Mouse (Mus musculus) cerebellum, postnatal 36 days (tissue): Measurements from ENCODE around the gene Slc26a1.
A peak's percentile ranks its signal among the peaks of the same experiment; 100 is the strongest.

Experiments
- DNase-seq, 2 experiments: peaks; one replicate each; pipeline ENCODE4 v3.0.0; 2021 to 2022; ENCODE audit warnings: mixed read lengths in 2 of 2

The Slc26a1 gene

GRCm38 (mm10) chr5:108675251-108675816 is at the start of gene Slc26a1:
Gene Slc26a1, minus strand, starts transcription at chr5:108675569.
- DNase-seq, result no peak

- DNase-seq, result no peak
These were observed 48.6 kb upstream of the Slc26a1 start for GRCm38 (mm10) chr5:108724006-108724405.

DNA sequence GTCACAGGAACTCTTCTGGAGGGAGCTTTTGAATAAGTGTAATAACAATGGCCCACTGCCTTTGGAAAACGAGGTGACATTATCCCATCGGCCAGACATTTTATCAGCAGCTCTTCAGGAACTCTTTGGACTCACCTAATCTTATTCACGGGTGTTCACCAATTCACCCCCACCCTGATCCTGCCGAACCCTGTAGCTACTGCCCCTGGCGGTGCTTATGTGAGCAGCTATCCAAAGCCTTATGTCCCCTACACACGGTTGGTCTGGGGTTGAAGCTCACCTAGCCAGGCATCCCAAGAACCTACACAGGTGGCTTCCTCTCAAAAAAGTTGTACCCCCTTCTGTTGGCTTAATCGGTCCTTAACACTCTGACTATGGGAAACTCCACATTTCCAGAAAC is 44.4 kb upstream of the Slc26a1 start:
- DNase-seq, result no peak

DNA sequence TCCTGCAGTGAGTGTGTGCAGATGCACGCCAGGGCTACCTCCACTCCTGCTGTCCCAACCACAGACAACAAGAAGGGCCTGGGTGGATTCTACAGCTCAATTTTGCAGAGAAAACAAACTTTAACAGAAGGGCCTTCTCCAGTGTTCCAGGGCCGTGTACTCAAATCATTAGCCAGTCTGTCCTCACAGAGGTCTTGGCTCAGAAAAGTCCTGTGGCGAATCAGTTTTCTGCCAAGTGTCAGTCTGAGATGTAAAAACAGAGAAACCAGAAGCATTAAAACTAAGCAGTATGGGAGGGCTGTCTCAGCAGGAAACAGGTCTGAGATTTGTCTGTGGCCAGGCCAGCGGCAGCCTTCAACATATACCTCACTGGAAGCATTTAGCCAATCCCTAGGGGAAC is 42.7 kb upstream of the Slc26a1 start:
- peak in 1 of 2 experiments; percentile 22 for DNase-seq

DNA sequence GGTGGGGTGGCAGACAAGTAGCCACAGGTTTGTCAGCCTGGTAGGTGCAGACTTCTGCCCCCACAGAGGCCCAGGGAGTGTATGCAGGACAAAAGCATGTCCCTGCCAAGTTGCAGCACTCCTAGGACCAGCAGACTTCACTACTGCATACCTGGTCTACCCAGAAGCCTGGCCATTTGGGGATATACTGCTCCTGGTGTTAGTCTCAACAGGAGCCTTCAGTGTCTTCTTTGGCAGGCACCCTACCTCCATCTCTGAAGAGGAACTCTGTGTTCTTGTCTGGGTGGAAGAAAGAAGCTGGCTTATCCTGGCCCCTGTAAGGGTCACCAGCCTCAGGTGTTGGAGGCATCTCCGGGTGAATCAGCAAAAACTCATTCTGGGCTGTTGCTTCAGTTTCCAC is 40.6 kb upstream of the Slc26a1 start:
- no peak for DNase-seq

DNA sequence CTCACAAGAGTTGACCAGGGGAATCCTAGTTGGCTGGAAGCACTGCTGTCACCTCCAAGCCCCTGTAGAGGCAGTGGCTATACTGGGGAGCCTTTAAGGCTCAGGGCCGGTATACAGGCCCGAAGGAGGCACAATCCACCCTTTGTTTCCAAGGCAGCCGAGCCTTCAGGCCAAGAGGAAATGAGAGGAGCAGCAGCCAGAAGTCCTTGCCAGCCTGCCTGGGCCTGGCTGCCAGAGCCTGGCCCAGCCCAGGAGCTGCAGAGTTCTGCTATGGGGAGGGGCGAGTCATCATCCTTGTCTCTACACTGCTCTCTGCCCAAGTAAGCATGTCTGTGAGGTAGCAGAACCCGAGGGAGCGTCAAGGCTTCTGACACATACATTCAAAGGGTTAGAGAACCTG is 38.8 kb upstream of the Slc26a1 start:
- DNase-seq, result peak in 1 of 2 experiments; percentile 25

- no peak for DNase-seq
These were observed 38.3 kb upstream of the Slc26a1 start for GRCm38 (mm10) chr5:108713691-108714090.

DNA sequence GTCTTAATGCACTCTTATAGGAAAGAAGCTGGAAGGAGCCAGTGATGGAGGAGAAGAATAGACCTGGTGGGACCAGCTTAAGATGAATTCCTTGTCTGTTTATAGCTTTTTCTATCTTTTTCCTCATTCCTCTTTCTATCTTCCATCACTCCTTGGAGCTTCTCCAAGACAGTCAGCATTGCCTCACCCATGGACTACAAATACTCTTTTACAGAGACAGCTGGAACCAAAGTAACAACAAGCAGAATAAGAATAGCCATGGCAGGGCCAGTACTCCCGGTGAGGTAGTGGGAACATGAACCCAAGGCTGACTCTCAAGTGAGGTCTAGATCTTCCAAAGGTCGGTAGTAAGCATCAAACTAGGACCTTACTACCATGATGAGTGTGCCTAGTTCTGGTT is 37.7 kb upstream of the Slc26a1 start:
- DNase-seq, result no peak

DNA sequence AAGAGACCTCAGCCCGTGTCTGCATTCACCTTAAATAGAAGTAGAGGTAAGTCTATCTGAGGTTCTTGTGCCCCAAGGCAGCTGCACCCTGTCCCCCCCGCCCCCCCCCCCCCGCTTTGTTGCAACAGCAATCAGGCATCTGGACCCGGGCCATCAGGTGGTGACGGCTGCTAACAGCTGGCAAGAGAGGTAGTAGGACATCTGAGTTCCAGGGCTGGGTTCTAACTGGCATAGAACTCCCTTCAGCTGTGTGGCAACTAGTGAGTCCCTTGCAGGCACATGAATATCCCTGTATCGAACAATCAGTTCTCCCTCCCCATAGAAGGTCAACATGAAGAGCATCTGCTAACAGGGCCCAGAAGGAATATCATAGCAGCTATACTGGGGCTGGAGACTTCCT is 36.6 kb upstream of the Slc26a1 start:
- no peak for DNase-seq

GRCm38 (mm10) chr5:108708981-108709731 is 33.8 kb upstream of the Slc26a1 start:
- no peak for DNase-seq

DNA sequence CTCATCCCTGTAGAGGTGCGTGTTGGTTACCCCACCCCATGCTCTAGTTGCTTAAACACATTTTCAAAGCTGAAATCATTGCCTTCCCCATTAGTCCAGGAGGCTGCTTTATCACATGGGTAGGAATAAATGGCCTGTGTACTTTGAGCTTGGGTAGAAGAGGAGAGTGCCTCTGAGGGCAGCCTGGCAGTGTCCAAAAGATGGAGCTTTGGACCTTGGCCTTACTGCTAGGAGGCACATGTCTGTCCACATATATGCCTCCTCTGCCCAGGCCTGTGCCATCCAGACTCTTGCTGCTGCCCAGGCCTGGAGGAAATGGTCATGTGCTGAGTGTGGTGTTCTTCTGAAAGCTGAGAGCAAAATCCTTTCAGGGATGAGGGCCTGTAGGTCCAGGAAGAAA is 33.0 kb upstream of the Slc26a1 start:
- no peak for DNase-seq

GRCm38 (mm10) chr5:108707758-108708157 is 32.4 kb upstream of the Slc26a1 start:
- DNase-seq, result no peak

- no peak for DNase-seq
These were observed 28.6 kb upstream of the Slc26a1 start for GRCm38 (mm10) chr5:108703754-108704626.

GRCm38 (mm10) chr5:108701341-108702021 is 26.1 kb upstream of the Slc26a1 start:
- DNase-seq, result no peak

DNA sequence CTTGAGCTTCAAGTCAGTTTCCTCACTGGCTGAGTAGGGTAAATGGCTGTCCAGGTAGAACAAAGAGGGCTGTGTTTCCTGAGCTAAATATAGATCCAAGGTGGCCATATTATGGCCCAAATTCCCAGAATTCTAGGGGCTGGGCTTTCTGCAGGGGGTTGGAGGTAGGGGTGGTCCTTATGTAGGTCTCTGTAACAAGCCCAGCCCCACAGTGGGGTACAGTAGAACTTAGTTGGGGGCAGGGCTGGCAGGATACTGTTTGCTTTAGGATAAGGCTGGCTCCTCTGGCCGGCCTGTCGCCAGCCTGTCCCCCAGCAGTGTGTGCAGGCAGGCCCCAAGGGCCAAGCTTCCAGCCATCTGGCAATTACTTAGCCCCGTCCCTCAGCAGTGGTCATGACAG is 25.0 kb upstream of the Slc26a1 start:
- DNase-seq, result no peak

DNA sequence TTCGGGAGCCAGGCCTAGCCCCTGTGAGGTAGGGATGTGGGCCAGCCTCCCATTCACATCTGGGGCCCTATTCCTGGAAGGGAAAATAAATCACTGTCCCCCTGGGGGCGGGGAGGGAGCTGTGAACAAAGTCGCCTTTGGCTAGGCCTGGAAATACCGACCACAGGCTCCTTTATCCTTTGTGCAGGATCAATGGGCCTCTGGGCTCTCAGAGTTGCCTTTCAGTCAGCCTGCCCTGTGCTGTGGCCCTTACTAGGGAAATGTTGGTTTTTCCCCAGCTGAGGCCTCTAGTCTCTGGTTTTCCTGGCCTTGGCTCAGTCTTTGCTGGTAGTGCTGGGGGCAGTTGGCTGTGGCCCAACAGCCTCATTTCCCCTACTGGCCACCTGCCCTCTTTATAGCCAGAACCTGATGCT is 22.0 kb upstream of the Slc26a1 start:
- DNase-seq, result no peak

DNA sequence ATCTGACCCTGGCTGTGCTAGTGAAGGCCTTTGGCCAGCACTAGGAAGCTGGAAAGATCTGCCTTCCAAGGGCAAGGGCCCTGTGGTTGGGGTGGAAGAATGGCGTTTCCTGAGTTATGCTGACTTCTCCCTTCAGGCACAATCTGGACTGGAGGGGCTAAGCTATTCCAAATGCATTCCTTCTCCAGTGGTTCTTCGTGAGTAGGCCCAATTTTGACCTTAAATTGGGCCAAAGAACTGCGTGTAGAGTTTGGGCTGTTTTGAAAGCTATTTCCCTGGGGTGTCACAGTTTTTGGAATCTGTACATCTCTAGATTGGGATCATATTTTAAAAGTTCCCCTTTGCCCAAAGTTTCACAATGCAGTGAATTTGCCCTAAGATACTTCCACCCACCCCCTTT is 21.2 kb upstream of the Slc26a1 start:
- no peak for DNase-seq

- no peak for DNase-seq
These were observed 20.5 kb upstream of the Slc26a1 start for GRCm38 (mm10) chr5:108695861-108696260.

- no peak for DNase-seq
These were observed 19.2 kb upstream of the Slc26a1 start for GRCm38 (mm10) chr5:108694352-108695261.

GRCm38 (mm10) chr5:108693872-108694288 is 18.5 kb upstream of the Slc26a1 start:
- peak in 1 of 2 experiments; percentile 42 for DNase-seq

DNA sequence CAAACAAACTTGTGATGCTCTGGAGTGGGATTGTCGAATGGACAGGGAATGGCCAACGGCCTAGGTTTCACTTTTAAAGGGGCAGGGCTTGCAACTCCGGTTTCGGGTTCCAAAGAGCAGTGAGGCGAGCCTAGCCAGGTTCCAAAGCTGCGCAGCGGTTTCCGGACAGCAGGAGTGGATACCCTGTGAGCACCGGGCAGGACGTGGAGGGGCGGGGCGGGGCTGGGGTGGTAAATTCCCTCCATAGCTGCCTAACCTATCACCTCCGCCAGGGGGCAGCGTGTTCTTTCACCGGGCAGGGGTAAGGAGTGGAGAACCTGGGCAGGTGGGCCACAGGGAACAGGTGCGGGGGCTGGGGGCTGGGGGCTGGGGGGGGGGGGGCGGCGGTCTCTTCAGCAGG is 16.9 kb upstream of the Slc26a1 start, which contains the start of gene Fgfrl1:
Gene Fgfrl1 (plus strand): TSS at position 112 of the 400 bp plus-strand sequence.
- peak in 1 of 2 experiments; percentile 27 for DNase-seq

GRCm38 (mm10) chr5:108691152-108691551 is 15.8 kb upstream of the Slc26a1 start:
- no peak for DNase-seq
